Mouse (Mus musculus) CH12.LX (cell line): Measurements from ENCODE around the gene Riox1. TPM values are rescaled to one million over a fixed set of nuclear protein-coding genes. Genes with fewer than 3 reads are reported as not detected.

Experiments used
- DNase-seq: peaks from one replicate; pipeline ENCODE4 v3.0.0-alpha.2; 2013; ENCODE audit errors: extremely low read depth
- H3K27ac ChIP-seq: 2 replicates; pipeline ENCODE4 v1.5.1; 2012; ENCODE audit warnings: low read depth, mild to moderate bottlenecking, control low read depth, moderate library complexity; ENCODE audit not compliant: insufficient read depth
- H3K27me3 ChIP-seq: replicated peaks from 2 replicates; pipeline ENCODE3; 2012; ENCODE audit warnings: inconsistent platforms
- H3K36me3 ChIP-seq, 2 experiments: replicated peaks in 1 of 2; 2 replicates each; pipeline versions ENCODE3 to v1.6.1; 2012; ENCODE audit warnings: inconsistent platforms in 1 of 2, low read length in 1 of 2, mild to moderate bottlenecking in 1 of 2, mixed read lengths in 1 of 2, moderate library complexity in 1 of 2; ENCODE audit not compliant: control insufficient read depth in 1 of 2, insufficient read depth in 1 of 2
- H3K4me1 ChIP-seq, 2 experiments: 2 replicates each; pipeline ENCODE4 v1.6.1; 2012; ENCODE audit warnings: inconsistent platforms in 1 of 2, moderate library complexity in 1 of 2; ENCODE audit not compliant: insufficient read depth in 2 of 2, control insufficient read depth in 1 of 2
- H3K4me2 ChIP-seq: 2 replicates; pipeline ENCODE4 v1.6.1; 2012; ENCODE audit warnings: low read depth, mild to moderate bottlenecking, control low read depth; ENCODE audit not compliant: poor library complexity, insufficient read depth, severe bottlenecking
- H3K4me3 ChIP-seq, 3 experiments: fragments of 150-350 bp in 1 of 3; sonication (generic) in 1 of 3; replicated peaks in 1 of 3; 2 replicates each; pipeline versions ENCODE3 to v1.5.1; 2011 to 2012; ENCODE audit warnings: low read depth in 2 of 3, low read length in 2 of 3, mild to moderate bottlenecking in 2 of 3, moderate library complexity in 2 of 3, control low read depth in 1 of 3, improper control_type of control experiment in 1 of 3, inconsistent platforms in 1 of 3, mixed read lengths in 1 of 3; ENCODE audit not compliant: poor library complexity in 1 of 3
- H3K79me2 ChIP-seq: replicated peaks from 2 replicates; pipeline ENCODE4 v1.6.1; 2012; ENCODE audit warnings: mild to moderate bottlenecking, moderate library complexity; ENCODE audit not compliant: control insufficient read depth, poor library complexity, insufficient read depth, severe bottlenecking; ENCODE audit errors: extremely low read depth
- H3K9ac ChIP-seq: 2 replicates; pipeline ENCODE4 v1.6.1; 2012; ENCODE audit warnings: low read depth, mild to moderate bottlenecking, control low read depth, moderate library complexity; ENCODE audit not compliant: insufficient read depth
- H3K9me3 ChIP-seq: replicated peaks from 2 replicates; pipeline ENCODE3; 2012; ENCODE audit warnings: low read length, inconsistent platforms, mixed read lengths
- BHLHE40 ChIP-seq: IDR thresholded peaks from 2 replicates; pipeline ENCODE4 v1.6.1; 2011; ENCODE audit warnings: mild to moderate bottlenecking, low read depth, low read length, improper control_type of control experiment
- CHD1 ChIP-seq: IDR thresholded peaks from 2 replicates; pipeline ENCODE4 v1.6.1; 2012; ENCODE audit warnings: low read depth, low read length, improper control_type of control experiment, inconsistent platforms
- CHD2 ChIP-seq: IDR thresholded peaks from 2 replicates; pipeline ENCODE4 v1.6.1; 2011; ENCODE audit warnings: low read length, improper control_type of control experiment
- CTCF ChIP-seq, 2 experiments: IDR thresholded peaks in 1 of 2; conservative IDR thresholded peaks in 1 of 2; 2 replicates each; pipeline ENCODE4 v1.5.1; 2011 to 2012; ENCODE audit warnings: low read depth in 2 of 2, low read length in 2 of 2, improper control_type of control experiment in 1 of 2, inconsistent platforms in 1 of 2, mild to moderate bottlenecking in 1 of 2, moderate library complexity in 1 of 2
- E2F4 ChIP-seq: IDR thresholded peaks from 2 replicates; pipeline ENCODE4 v1.6.1; 2011; ENCODE audit warnings: low read depth, low read length, improper control_type of control experiment; ENCODE audit not compliant: insufficient replicate concordance
- ELF1 ChIP-seq: IDR thresholded peaks from 2 replicates; pipeline ENCODE4 v1.6.1; 2014; ENCODE audit warnings: low read depth, mild to moderate bottlenecking, inconsistent platforms, low read length, improper control_type of control experiment
- IRF4 ChIP-seq: IDR thresholded peaks from 2 replicates; pipeline ENCODE4 v1.6.1; 2014; ENCODE audit warnings: low read depth, mild to moderate bottlenecking, inconsistent platforms, low read length, improper control_type of control experiment
- JUND ChIP-seq: conservative IDR thresholded peaks from 2 replicates; pipeline ENCODE4 v1.6.1; 2011; ENCODE audit warnings: low read depth, low read length, improper control_type of control experiment
- MAFK ChIP-seq: IDR thresholded peaks from 2 replicates; pipeline ENCODE4 v1.6.1; 2011; ENCODE audit warnings: low read length, improper control_type of control experiment; ENCODE audit not compliant: insufficient replicate concordance
- MAZ ChIP-seq: IDR thresholded peaks from 2 replicates; pipeline ENCODE4 v1.6.1; 2012; ENCODE audit warnings: low read depth, mild to moderate bottlenecking, inconsistent platforms, low read length, improper control_type of control experiment, moderate library complexity
- MEF2A ChIP-seq: IDR thresholded peaks from 2 replicates; pipeline ENCODE4 v1.6.1; 2014; ENCODE audit warnings: low read depth, mild to moderate bottlenecking, inconsistent platforms, low read length, improper control_type of control experiment, borderline replicate concordance
- MXI1 ChIP-seq: IDR thresholded peaks from 2 replicates; pipeline ENCODE4 v1.6.1; 2011; ENCODE audit warnings: mild to moderate bottlenecking, low read depth, low read length, improper control_type of control experiment
- MYC ChIP-seq: IDR thresholded peaks from 2 replicates; pipeline ENCODE4 v1.6.1; 2011; ENCODE audit warnings: low read depth, mild to moderate bottlenecking, improper control_type of control experiment, low read length
- NRF1 ChIP-seq: IDR thresholded peaks from 2 replicates; pipeline ENCODE4 v1.6.1; 2014; ENCODE audit warnings: low read depth, mild to moderate bottlenecking, inconsistent platforms, low read length, improper control_type of control experiment, moderate library complexity
- PAX5 ChIP-seq: IDR thresholded peaks from 2 replicates; pipeline ENCODE4 v1.6.1; 2012; ENCODE audit warnings: low read length, inconsistent platforms, mixed read lengths
- RAD21 ChIP-seq: IDR thresholded peaks from 2 replicates; pipeline ENCODE4 v1.6.1; 2011; ENCODE audit warnings: low read depth, mild to moderate bottlenecking, low read length, improper control_type of control experiment, moderate library complexity
- RCOR1 ChIP-seq: conservative IDR thresholded peaks from 2 replicates; pipeline ENCODE4 v1.6.1; 2012; ENCODE audit warnings: low read depth, mild to moderate bottlenecking, inconsistent platforms, low read length, improper control_type of control experiment
- SMC3 ChIP-seq: IDR thresholded peaks from 2 replicates; pipeline ENCODE4 v1.6.1; 2011; ENCODE audit warnings: low read depth, low read length, improper control_type of control experiment
- TCF12 ChIP-seq: IDR thresholded peaks from 2 replicates; pipeline ENCODE4 v1.6.1; 2014; ENCODE audit warnings: low read depth, mild to moderate bottlenecking, inconsistent platforms, low read length, improper control_type of control experiment
- UBTF ChIP-seq: IDR thresholded peaks from 2 replicates; pipeline ENCODE4 v1.6.1; 2012; ENCODE audit warnings: low read depth, mild to moderate bottlenecking, inconsistent platforms, low read length, improper control_type of control experiment, moderate library complexity
- USF1 ChIP-seq: IDR thresholded peaks from 2 replicates; pipeline ENCODE4 v1.6.1; 2014; ENCODE audit warnings: low read depth, mild to moderate bottlenecking, inconsistent platforms, low read length, improper control_type of control experiment
- ZC3H11A ChIP-seq: IDR thresholded peaks from 2 replicates; pipeline ENCODE4 v1.6.1; 2012; ENCODE audit warnings: low read depth, mild to moderate bottlenecking, inconsistent platforms, low read length, improper control_type of control experiment
- ZKSCAN1 ChIP-seq: IDR thresholded peaks from 2 replicates; pipeline ENCODE4 v1.6.1; 2012; ENCODE audit warnings: low read depth, inconsistent platforms, low read length, improper control_type of control experiment, borderline replicate concordance
- ZNF384 ChIP-seq: IDR thresholded peaks from 2 replicates; pipeline ENCODE4 v1.6.1; 2012; ENCODE audit warnings: low read depth, low read length, improper control_type of control experiment, inconsistent platforms
- dilution Hi-C: fragments of 300-500 bp; cut with MboI; formaldehyde crosslinking; loops from 2 replicates; pipeline ENCODE4 v1.14.3; 2020; ENCODE audit warnings: low sequenced_read_pairs; ENCODE audit not compliant: extremely low pct_unique_long_range_greater_than_20kb, extremely low pct_ligation_motif_present
- in situ Hi-C: fragments of 300-500 bp; cut with MboI; formaldehyde crosslinking; loops from 3 replicates; pipeline ENCODE4 v1.14.3; 2019; ENCODE audit warnings: low sequenced_read_pairs, low pct_ligation_motif_present, low pct_unique_long_range_greater_than_20kb, mixed read lengths
- polyA plus RNA-seq: library from polyadenylated mRNA; unstranded; fragments of >175 nt; gene quantifications from 2 replicates; pipeline ENCODE4 v1.2.1, GENCODE M21; 2012; ENCODE audit warnings: low read depth; ENCODE audit not compliant: insufficient read length
- total RNA-seq, 2 experiments: library from RNA; depleted of rRNA; stranded (reverse); fragments of 300-350 nt in 1 of 2; fragments of >200 nt in 1 of 2; gene quantifications; 2 replicates each; pipeline ENCODE4 v1.2.3; 2012 to 2014

Gene Riox1
- total and polyA plus RNA-seq, 3 experiments, result 29.5 to 34.3 (median 31.9) TPM

- TF ChIP-seq CHD1, result no peak
- no peak for TF ChIP-seq MAFK
- TF ChIP-seq MEF2A, result no peak
- no peak for TF ChIP-seq ELF1
- no peak for TF ChIP-seq ZNF384
Measured at GRCm38 (mm10) chr12:83958278-83958677, 7.9 kb downstream of the Riox1 start (continued).

- H3K9me3 ChIP-seq, result no peaks in the 10 kb centered on the region
- dilution Hi-C loops, result no loop called here
- no peak for DNase-seq
- no peak for TF ChIP-seq RCOR1
- TF ChIP-seq BHLHE40, result no peak
- TF ChIP-seq ZNF384, result no peak
- no peak for TF ChIP-seq CHD2
- no peak for TF ChIP-seq MAFK
- TF ChIP-seq MEF2A, result no peak
- TF ChIP-seq NRF1, result no peak
- no peak for TF ChIP-seq ZC3H11A
- no peak for TF ChIP-seq RAD21
- no peaks in the 10 kb centered on the region for H3K36me3 ChIP-seq
- no peaks in the 10 kb centered on the region for H3K79me2 ChIP-seq
- H3K9ac ChIP-seq, result no peak overlapping the region
- no peak overlapping the region for H3K27ac ChIP-seq
- H3K4me2 ChIP-seq, result no peak overlapping the region
- peaks cover 0 to 2% of the 10 kb centered on the region in 2 experiments; a peak in 1 of 4 replicates for H3K4me1 ChIP-seq
- in situ Hi-C loops, result loop anchor here (25.0 kb wide), 2 partner anchors 97 to 297 kb away; partner anchors contain the start of genes Acot3 and Acot5
- no peak overlapping the region for H3K4me3 ChIP-seq
- no peaks in the 10 kb centered on the region for H3K27me3 ChIP-seq
Measured at GRCm38 (mm10) chr12:83965235-83965634, 14.8 kb downstream of the Riox1 start.

DNA sequence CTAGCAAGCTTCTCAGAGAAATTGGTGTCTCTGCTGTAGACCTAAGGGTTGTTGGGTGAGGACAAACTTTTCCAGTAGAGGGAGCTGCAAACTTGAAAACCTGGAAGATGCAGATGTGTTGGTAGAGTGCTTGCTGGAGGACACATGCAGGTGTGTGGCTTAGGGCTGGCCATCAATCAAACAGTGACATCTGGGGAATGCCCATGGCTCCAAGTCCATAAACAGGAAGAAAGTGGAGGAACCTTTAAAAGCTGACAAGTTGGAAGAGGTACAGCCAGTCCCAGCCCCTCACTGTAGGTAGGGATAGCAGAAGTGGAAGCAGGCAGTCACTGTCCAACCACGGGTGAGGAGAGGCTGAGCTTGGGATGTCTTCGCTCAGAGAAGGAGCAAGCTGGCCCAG lies 21.7 kb downstream of the Riox1 start:
- H3K4me1 ChIP-seq, result peaks cover 3 to 8% of the 10 kb centered on the region in 2 experiments; a peak in 3 of 4 replicates
- peak; percentile 73 for DNase-seq
- H3K27me3 ChIP-seq, result no peaks in the 10 kb centered on the region
- no peaks in the 10 kb centered on the region for H3K36me3 ChIP-seq
- peak overlapping the region; percentile 42 for H3K4me2 ChIP-seq
- H3K9ac ChIP-seq, result no peak overlapping the region
- TF ChIP-seq USF1, result no peak
- no peak for TF ChIP-seq E2F4
- TF ChIP-seq NRF1, result no peak
- 0 out of 2 replicates have a peak, but pooled peaks have one; percentile 41 for TF ChIP-seq ELF1
- TF ChIP-seq SMC3, result peak; percentile 82
- TF ChIP-seq CTCF (conservative IDR thresholded peaks at IDR 0.05 in 1 of 2, IDR thresholded peaks at IDR 0.05 in 1 of 2; ENCODE audit: low read depth in 2 of 2, low read length in 2 of 2), result peak; percentile 45 to 92; a peak in 3 of 4 replicates
- peak; percentile 84 for TF ChIP-seq TCF12
- TF ChIP-seq RAD21, result peak; percentile 94
- TF ChIP-seq ZKSCAN1, result no peak
- peak; percentile 76; the same call in 1 of the 2 replicates for TF ChIP-seq MYC
- 0 out of 2 replicates have a peak, but pooled peaks have one; percentile 23 for TF ChIP-seq MEF2A
- TF ChIP-seq ZC3H11A, result peak; percentile 39; the same call in 1 of the 2 replicates
- no peak for TF ChIP-seq MAZ
- no peak for TF ChIP-seq MXI1
- 0 out of 2 replicates have a peak, but pooled peaks have one; percentile 22 for TF ChIP-seq BHLHE40
- no peak for TF ChIP-seq PAX5
- no peak for TF ChIP-seq IRF4
- TF ChIP-seq JUND, result no peak
- TF ChIP-seq UBTF, result no peak
- in situ Hi-C loops, result loop anchor here (25.0 kb wide), 2 partner anchors 90 to 290 kb away; partner anchors contain the start of genes Acot3 and Acot5
- H3K4me3 ChIP-seq, result no peak overlapping the region
- dilution Hi-C loops, result no loop called here
- peaks cover 9% of the 10 kb centered on the region for H3K9me3 ChIP-seq
- no peak overlapping the region for H3K27ac ChIP-seq
- H3K79me2 ChIP-seq, result no peaks in the 10 kb centered on the region
